Comparison of ENCODE assay signal across 27 mouse cellular contexts in the genomic region with DNA sequence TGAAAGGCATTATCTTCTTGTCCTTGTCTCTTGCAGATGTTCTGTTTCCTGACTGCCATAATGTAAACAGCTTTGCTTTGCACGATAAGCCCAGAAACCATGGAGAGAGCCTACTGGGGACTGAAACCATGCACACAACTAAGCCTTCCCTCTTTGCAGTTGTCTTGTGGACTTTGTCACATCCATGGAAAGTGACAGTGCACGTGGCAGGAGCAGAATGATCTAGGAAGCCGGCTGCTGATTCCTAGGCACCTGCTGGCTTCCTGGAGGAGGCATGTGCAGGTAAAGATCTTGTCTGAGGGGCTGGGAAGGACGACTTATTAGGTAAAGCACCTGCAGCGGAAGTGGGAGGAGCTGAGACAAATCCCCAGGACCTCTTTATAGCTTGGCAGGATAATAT.
A peak's percentile ranks its signal among the peaks of the same experiment; 100 is the strongest.
DNase-seq lines count a peak whose midpoint lies in the region; ATAC-seq and TF ChIP-seq lines count a peak whose summit lies in the region.
"Had no signal": no experiment of that assay in that cellular context is flagged by ENCODE, and none has a peak within 500 bp of the region (broad histone marks: within the 10 kb centered on the region; RNA-seq: fewer than 3 reads in every experiment).

No protein-coding gene starts in this region.

- H3K4me1 ChIP-seq in intestine, embryonic 16.5 days (ENCODE audit: control insufficient read depth, insufficient read depth, low read length): no peaks in the 10 kb centered on the region
- H3K4me1 ChIP-seq in small intestine, adult 2 months (ENCODE audit: control insufficient read depth, insufficient read depth, insufficient read length, low read length): peaks cover 5% of the 10 kb centered on the region; the same call in 1 of the 2 replicates
- H3K4me1 ChIP-seq: embryonic facial prominence, embryonic 13.5 days; embryonic facial prominence, embryonic 15.5 days; forebrain, embryonic 10.5 days; forebrain, embryonic 12.5 days had no signal

- H3K4me2 ChIP-seq in intestine, embryonic 16.5 days (ENCODE audit: low read depth, low read length): no peak overlapping the region
- H3K4me2 ChIP-seq: embryonic facial prominence, embryonic 13.5 days; embryonic facial prominence, embryonic 15.5 days; forebrain, embryonic 12.5 days had no signal

- no peak for TF ChIP-seq POLR2A in small intestine, adult 2 months (IDR thresholded peaks at IDR 0.05; ENCODE audit: low read depth, low read length)

- peak; percentile 67 for DNase-seq in R1 (ENCODE audit: low read depth, low spot score)
- no peak for DNase-seq in layer of hippocampus, adult 11-12 months (ENCODE audit: low spot score)
- DNase-seq in gastrocnemius, postnatal 4 days (ENCODE audit: low spot score in 2 of 2): no peak
- DNase-seq in lung, postnatal 14 days: no peak
- DNase-seq: adrenal gland, adult 2 months; adrenal gland, postnatal 10 days; adrenal gland, postnatal 25 days; B cell, adult 2 months; cerebellum, adult 11 months; cerebellum, adult 18-20 months; cerebellum, adult 8-10 months; cerebellum, adult 9-11 months; cerebellum, postnatal 14 days; cerebellum, postnatal 36 days; embryo, embryonic 11 days had no signal

- 38% methylated on average over 5 of the region's 5 CpGs for WGBS in intestine, embryonic 16.5 days
- WGBS in small intestine, adult 2 months: 17% methylated on average over 5 of the region's 5 CpGs

- no peaks in the 10 kb centered on the region for H3K9me3 ChIP-seq in intestine, embryonic 16.5 days (ENCODE audit: control insufficient read depth, low read length)
- H3K9me3 ChIP-seq: embryonic facial prominence, embryonic 13.5 days; embryonic facial prominence, embryonic 15.5 days; forebrain, embryonic 10.5 days; forebrain, embryonic 12.5 days had no signal

- H3K36me3 ChIP-seq in intestine, embryonic 16.5 days (ENCODE audit: control insufficient read depth, insufficient read depth, low read length): no peaks in the 10 kb centered on the region
- no peaks in the 10 kb centered on the region for H3K36me3 ChIP-seq in small intestine, adult 2 months (ENCODE audit: control insufficient read depth, insufficient read depth, low read length)
- H3K36me3 ChIP-seq: embryonic facial prominence, embryonic 13.5 days; embryonic facial prominence, embryonic 15.5 days; forebrain, embryonic 10.5 days; forebrain, embryonic 12.5 days; G1E had no signal

- no peak overlapping the region for H3K27ac ChIP-seq in intestine, embryonic 16.5 days (ENCODE audit: low read length)
- peak overlapping the region; percentile 20; the same call in 1 of the 2 replicates for H3K27ac ChIP-seq in small intestine, adult 2 months (ENCODE audit: insufficient read depth, low read depth, low read length)
- H3K27ac ChIP-seq: embryonic facial prominence, embryonic 13.5 days; embryonic facial prominence, embryonic 15.5 days; forebrain, embryonic 10.5 days; forebrain, embryonic 12.5 days had no signal

- no peak overlapping the region for H3K9ac ChIP-seq in intestine, embryonic 16.5 days (ENCODE audit: low read depth, low read length)
- H3K9ac ChIP-seq: embryonic facial prominence, embryonic 13.5 days; embryonic facial prominence, embryonic 15.5 days; forebrain, embryonic 12.5 days had no signal

- ATAC-seq in intestine, embryonic 16.5 days: peak; percentile 67
- ATAC-seq: CD4-positive, CD25-positive, alpha-beta regulatory T cell, adult 4 months; forebrain, embryonic 14.5 days; forebrain, embryonic 16.5 days; Patski had no signal

- no peaks in the 10 kb centered on the region for H3K27me3 ChIP-seq in intestine, embryonic 16.5 days (replicated peaks; ENCODE audit: control insufficient read depth, insufficient read depth, low read length)
- no peaks in the 10 kb centered on the region for H3K27me3 ChIP-seq in small intestine, adult 2 months (ENCODE audit: control insufficient read depth, insufficient read depth, low read length)
- H3K27me3 ChIP-seq: embryonic facial prominence, embryonic 13.5 days; embryonic facial prominence, embryonic 15.5 days; forebrain, embryonic 12.5 days had no signal

- TF ChIP-seq CTCF in small intestine, adult 2 months (IDR thresholded peaks at IDR 0.05; ENCODE audit: extremely low read depth, insufficient read length, insufficient replicate concordance, low read depth, low read length): no peak

- no peak overlapping the region for H3K4me3 ChIP-seq in intestine, embryonic 16.5 days (ENCODE audit: low read length)
- H3K4me3 ChIP-seq in small intestine, adult 2 months (ENCODE audit: low read depth, low read length): no peak overlapping the region
- H3K4me3 ChIP-seq: embryonic facial prominence, embryonic 13.5 days; embryonic facial prominence, embryonic 15.5 days; erythroblast, embryonic 14.5 days; forebrain, embryonic 10.5 days; forebrain, embryonic 12.5 days had no signal
